Mouse (Mus musculus) urinary bladder, postnatal 0 days (tissue): ENCODE measurements around the gene Rap1gap. TPM values are rescaled to one million over a fixed set of nuclear protein-coding genes. Genes with fewer than 3 reads are reported as not detected.

Source experiments
- polyA plus RNA-seq: library from polyadenylated mRNA; unstranded; fragments of >200 nt; fragmentation: Nextera tagmentation; extraction: Ambion mirVana; gene quantifications from 2 replicates; pipeline ENCODE4 v1.2.1, GENCODE M21; 2015

Gene Rap1gap
- polyA plus RNA-seq: 12.4 and 16.7 TPM in 2 replicates

GRCm38 (mm10) chr4:137664433-137664979 is at the start of gene Rap1gap:
TSS of gene Rap1gap (plus strand) at chr4:137664726.

Other genes starting within 250 kb of the Rap1gap start
- 0.23 TPM in 1 of 2 replicates, not detected in the other for gene Cela3b, start 234.2 kb upstream of the Rap1gap start, polyA plus RNA-seq
- gene 1700013G24Rik, start 211.4 kb upstream of the Rap1gap start, polyA plus RNA-seq: not detected in 2 replicates
- gene Hspg2, start 196.0 kb upstream of the Rap1gap start, polyA plus RNA-seq: 45.0 and 47.5 TPM in 2 replicates
- gene Ldlrad2, start 90.2 kb upstream of the Rap1gap start, polyA plus RNA-seq: not detected in 2 replicates
- gene Usp48, start 71.0 kb upstream of the Rap1gap start, polyA plus RNA-seq: 32.0 and 34.3 TPM in 2 replicates
- 10.4 and 12.4 TPM in 2 replicates for gene Alpl, start 131.7 kb downstream of the Rap1gap start, polyA plus RNA-seq
- gene Ece1, start 197.5 kb downstream of the Rap1gap start, polyA plus RNA-seq: 31.5 and 39.8 TPM in 2 replicates